Mouse (Mus musculus) spleen, adult 2 months (tissue): Measurements from ENCODE around the gene Klhl1.

Experiments used
- CTCF ChIP-seq: fragments of 200-500 bp; IDR thresholded peaks from 2 replicates; pipeline ENCODE4 v1.5.1; 2011; ENCODE audit warnings: mild to moderate bottlenecking, inconsistent platforms; ENCODE audit not compliant: insufficient read depth, insufficient read length, insufficient replicate concordance; ENCODE audit errors: extremely low read depth
- POLR2A ChIP-seq: fragments of 200-500 bp; IDR thresholded peaks from 2 replicates; pipeline ENCODE4 v1.6.1; 2011; ENCODE audit warnings: low read depth, low read length, inconsistent platforms

- no peak for TF ChIP-seq CTCF
- TF ChIP-seq POLR2A = no peak
Observed at GRCm38 (mm10) chr14:96217805-96218441, 301.0 kb downstream of the Klhl1 start.
